Mouse (Mus musculus) cerebellum, adult (tissue): ENCODE results near the gene Jund.
A peak's percentile ranks its signal among the peaks of the same experiment; 100 is the strongest.

Source experiments
- ATAC-seq: cut with Nextera tagmentation; 2 replicates; pipeline ENCODE4 v1.9.2; 2017; ENCODE audit warnings: mild to moderate bottlenecking, moderate library complexity, mixed read lengths; ENCODE audit not compliant: insufficient number of reproducible peaks, low FRiP score, low TSS enrichment

Jund gene

GRCm38 (mm10) chr8:70721601-70722000 lies 22.9 kb downstream of the Jund start:
- no peak for ATAC-seq

- no peak for ATAC-seq
Observed at GRCm38 (mm10) chr8:70723486-70724210, 24.9 kb downstream of the Jund start, which contains the start of gene Pde4c. Gene Pde4c (plus strand): TSS chr8:70723720.

GRCm38 (mm10) chr8:70724216-70724615 lies 25.5 kb downstream of the Jund start:
- no peak for ATAC-seq

GRCm38 (mm10) chr8:70725792-70726447 lies 27.2 kb downstream of the Jund start:
- no peak for ATAC-seq

- no peak for ATAC-seq
Observed at GRCm38 (mm10) chr8:70726721-70727120, 28.0 kb downstream of the Jund start.

- ATAC-seq, result no peak
Observed at GRCm38 (mm10) chr8:70729808-70730475, 31.2 kb downstream of the Jund start.

- ATAC-seq, result no peak
Observed at GRCm38 (mm10) chr8:70730956-70731355, 32.2 kb downstream of the Jund start.

- ATAC-seq, result no peak
Observed at GRCm38 (mm10) chr8:70737705-70738104, 39.0 kb downstream of the Jund start.

GRCm38 (mm10) chr8:70738211-70738610 lies 39.5 kb downstream of the Jund start:
- ATAC-seq, result no peak

- no peak for ATAC-seq
Observed at GRCm38 (mm10) chr8:70741661-70742060, 42.9 kb downstream of the Jund start.

GRCm38 (mm10) chr8:70742176-70742575 lies 43.4 kb downstream of the Jund start:
- ATAC-seq, result no peak

- no peak for ATAC-seq
Observed at GRCm38 (mm10) chr8:70742981-70743655, 44.4 kb downstream of the Jund start.

GRCm38 (mm10) chr8:70743656-70744590 lies 45.2 kb downstream of the Jund start:
- ATAC-seq, result 0 out of 2 replicates have a peak, but pooled peaks have one; percentile 12

GRCm38 (mm10) chr8:70744806-70745205 lies 46.1 kb downstream of the Jund start:
- no peak for ATAC-seq

- ATAC-seq, result no peak
Observed at GRCm38 (mm10) chr8:70745691-70746220, 47.0 kb downstream of the Jund start.

- ATAC-seq, result no peak
Observed at GRCm38 (mm10) chr8:70746676-70747075, 47.9 kb downstream of the Jund start.

GRCm38 (mm10) chr8:70747211-70747890 lies 48.6 kb downstream of the Jund start:
- no peak for ATAC-seq

- no peak for ATAC-seq
Observed at GRCm38 (mm10) chr8:70748246-70749096, 49.7 kb downstream of the Jund start.
